In genomic region chr6:7692037-7692436, GRCm38 (mm10) we compare ENCODE assay signal across 8 mouse cellular contexts. TPM values are rescaled to one million over a fixed set of nuclear protein-coding genes. Genes with fewer than 3 reads are reported as not detected.
DNase-seq lines count a peak whose midpoint lies in the region; ATAC-seq and TF ChIP-seq lines count a peak whose summit lies in the region.

No protein-coding gene starts in this region.

- intact Hi-C loops in heart, adult 2 months (cut with DNase I) = no loop called here
- intact Hi-C loops in heart, postnatal 36 days (cut with DNase I) = no loop called here

- H3K36me3 ChIP-seq in heart, adult 2 months (ENCODE audit: control insufficient read depth, insufficient read depth, low read length) = no peaks in the 10 kb centered on the region
- no peaks in the 10 kb centered on the region for H3K36me3 ChIP-seq in heart, embryonic 16.5 days (ENCODE audit: control insufficient read depth, insufficient read depth)
- no peaks in the 10 kb centered on the region for H3K36me3 ChIP-seq in macrophage (ENCODE audit: inconsistent target)

- TF ChIP-seq EP300 in heart, adult 2 months (IDR thresholded peaks at IDR 0.05; ENCODE audit: insufficient read depth, low read depth, low read length) = no peak

- H3K27ac ChIP-seq in heart, adult 2 months = no peak overlapping the region
- no peak overlapping the region for H3K27ac ChIP-seq in heart, embryonic 16.5 days (ENCODE audit: low read length)
- H3K27ac ChIP-seq in macrophage = no peak overlapping the region

- TF ChIP-seq POLR2A in heart, adult 2 months (IDR thresholded peaks at IDR 0.05; ENCODE audit: insufficient read depth, low read depth, low read length) = no peak

- peaks cover 2% of the 10 kb centered on the region; the same call in 1 of the 2 replicates for H3K4me1 ChIP-seq in heart, adult 2 months (ENCODE audit: control insufficient read depth, insufficient read depth, low read length)
- peaks cover 5% of the 10 kb centered on the region for H3K4me1 ChIP-seq in heart, embryonic 16.5 days (ENCODE audit: control insufficient read depth, insufficient read depth, low read length)

- peak overlapping the region; percentile 56 for H3K4me3 ChIP-seq in heart, adult 2 months
- H3K4me3 ChIP-seq in heart, embryonic 16.5 days (ENCODE audit: low read length) = peak overlapping the region; percentile 68
- H3K4me3 ChIP-seq in macrophage (ENCODE audit: inconsistent target) = peak overlapping the region; percentile 52

- no peak for DNase-seq in heart, adult 2 months
- no peak for DNase-seq in heart, postnatal 36 days
- peak; percentile 19 for DNase-seq in MN1 (ENCODE audit: low spot score)
- DNase-seq in adrenal gland, postnatal 4 days (ENCODE audit: low spot score in 2 of 2) = no peak
- DNase-seq in adrenal gland, adult 8-10 months = no peak

- H3K79me2 ChIP-seq in heart, adult 2 months (replicated peaks; ENCODE audit: control insufficient read depth, insufficient read depth, low read length) = no peaks in the 10 kb centered on the region
- peaks cover 33% of the 10 kb centered on the region for H3K79me2 ChIP-seq in macrophage (ENCODE audit: inconsistent target)

- no peak overlapping the region for H3K9ac ChIP-seq in heart, adult 2 months (ENCODE audit: low read depth, low read length)
- H3K9ac ChIP-seq in heart, embryonic 16.5 days (ENCODE audit: low read length) = no peak overlapping the region; the same call in 1 of the 2 replicates

- H3K4me2 ChIP-seq in heart, embryonic 16.5 days (ENCODE audit: low read depth, low read length) = peak overlapping the region; percentile 82

- ATAC-seq in heart, embryonic 16.5 days (replicated peaks; ENCODE audit: extremely low read depth, insufficient read depth, low FRiP score) = no peak
- ATAC-seq in cerebellum, adult (ENCODE audit: insufficient number of reproducible peaks, low FRiP score, low TSS enrichment) = no peak

- TF ChIP-seq CTCF in heart, adult 2 months (IDR thresholded peaks at IDR 0.05) = no peak

- H3K9me3 ChIP-seq in heart, embryonic 16.5 days (replicated peaks; ENCODE audit: control insufficient read depth, low read length) = no peaks in the 10 kb centered on the region

- H3K27me3 ChIP-seq in heart, adult 2 months (ENCODE audit: control insufficient read depth, insufficient read depth, low read length) = no peaks in the 10 kb centered on the region
- no peaks in the 10 kb centered on the region for H3K27me3 ChIP-seq in heart, embryonic 16.5 days (ENCODE audit: control insufficient read depth, insufficient read depth, low read length)

- WGBS in heart, adult 2 months = 56% methylated on average over 15 of the region's 15 CpGs
- WGBS in heart, embryonic 16.5 days = 39% methylated on average over 15 of the region's 15 CpGs
- WGBS in macrophage (ENCODE audit: missing documents) = 77% methylated on average over 12 of the region's 15 CpGs

RNA-seq across cellular contexts. Expression of gene Asns, which starts 1.0 kb away (rescaled TPM):
- 1 to 10 TPM; 2.9 to 3.2 TPM for total RNA-seq in heart, adult 2 months (2021)
- polyA plus RNA-seq in heart, adult 2 months (2012; rRNA removed) = 5.5 and 14.0 TPM in 2 replicates
- 1 to 10 TPM; 2.7 to 3.1 TPM for total RNA-seq in heart, postnatal 36 days (2021)
- 20.0 and 20.2 TPM in 2 replicates for polyA plus RNA-seq in heart, embryonic 16.5 days (2015; fragmentation: Nextera tagmentation; extraction: Ambion mirVana)
- 10 to 100 TPM in 11 of 26 experiments, 1 to 10 TPM in 14, under 1 TPM in 1; 0.79 to 37.3 (median 5.2) TPM for total RNA-seq in macrophage (2018; cell fraction: chromatin; rRNA removed)
- 10 to 100 TPM in 13 of 26 experiments, 1 to 10 TPM in 13; 5.4 to 46.5 (median 12.2) TPM for total RNA-seq in macrophage (2018; cell fraction: cytosol; rRNA removed)
- total RNA-seq in macrophage (2018; cell fraction: nucleus; rRNA removed) = 10 to 100 TPM in 14 of 26 experiments, 1 to 10 TPM in 12; 2.7 to 52.6 (median 15.4) TPM
- polyA plus RNA-seq in macrophage (2018) = 2.5 to 8.4 TPM (median 5.2 TPM) in 3 replicates
- total RNA-seq in adrenal gland, postnatal 4 days (2021) = 10 to 100 TPM; 29.9 to 34.2 TPM
- total RNA-seq in adrenal gland, adult 8-10 months (2022) = 10 to 100 TPM; 18.1 to 48.1 (median 35.5) TPM

Comparison
In these comparisons a context has a peak if more than half of its experiments do, and no peak if none do; other contexts are left out.
1. RNA of gene Asns, which starts 1.0 kb away (total RNA-seq): 18.1 to 48.1 TPM in adrenal gland, adult 8-10 months and 29.9 to 34.2 TPM in adrenal gland, postnatal 4 days; 2.9 to 3.2 TPM in heart, adult 2 months and 2.7 to 3.1 TPM in heart, postnatal 36 days; every median in the first group is over 4 times any median in the second.
2. Peak in every context shown above with its lines, with median percentiles within 50 percentile points of each other: H3K4me3 ChIP-seq.